Mouse (Mus musculus) small intestine, adult 2 months (tissue): ENCODE measurements around the gene Armh3.

Source experiments
- CTCF ChIP-seq: fragments of 200-500 bp; IDR thresholded peaks from 2 replicates; pipeline ENCODE4 v1.5.1; 2012; ENCODE audit warnings: low read depth, mild to moderate bottlenecking, control low read depth, inconsistent platforms, low read length, moderate library complexity, mixed read lengths; ENCODE audit not compliant: insufficient replicate concordance, insufficient read length; ENCODE audit errors: extremely low read depth
- POLR2A ChIP-seq: fragments of 200-500 bp; IDR thresholded peaks from 2 replicates; pipeline ENCODE4 v1.6.1; 2012; ENCODE audit warnings: low read depth, mild to moderate bottlenecking, control low read depth, inconsistent platforms, low read length, moderate library complexity

- no peak for TF ChIP-seq CTCF
- no peak for TF ChIP-seq POLR2A
Measured at GRCm38 (mm10) chr19:45780350-45780915, 217.9 kb downstream of the Armh3 start.
